Mouse (Mus musculus) gastrocnemius, postnatal 4 days (tissue): ENCODE data around the gene Slc46a2. TPM values are rescaled to one million over a fixed set of nuclear protein-coding genes. Genes with fewer than 3 reads are reported as not detected.
A peak's percentile ranks its signal among the peaks of the same experiment; 100 is the strongest.

Experiments used
- DNase-seq, 2 experiments: peaks; one replicate each; pipeline ENCODE4 v3.0.0; 2021 to 2022; ENCODE audit warnings: low spot score in 2 of 2, mixed read lengths in 2 of 2
- total RNA-seq, 2 experiments: library from RNA; stranded (reverse); gene quantifications; 2 replicates each; pipeline ENCODE4 v1.2.3; 2021

The Slc46a2 gene
- total RNA-seq, 2 experiments from 2014 or later = not detected

DNA sequence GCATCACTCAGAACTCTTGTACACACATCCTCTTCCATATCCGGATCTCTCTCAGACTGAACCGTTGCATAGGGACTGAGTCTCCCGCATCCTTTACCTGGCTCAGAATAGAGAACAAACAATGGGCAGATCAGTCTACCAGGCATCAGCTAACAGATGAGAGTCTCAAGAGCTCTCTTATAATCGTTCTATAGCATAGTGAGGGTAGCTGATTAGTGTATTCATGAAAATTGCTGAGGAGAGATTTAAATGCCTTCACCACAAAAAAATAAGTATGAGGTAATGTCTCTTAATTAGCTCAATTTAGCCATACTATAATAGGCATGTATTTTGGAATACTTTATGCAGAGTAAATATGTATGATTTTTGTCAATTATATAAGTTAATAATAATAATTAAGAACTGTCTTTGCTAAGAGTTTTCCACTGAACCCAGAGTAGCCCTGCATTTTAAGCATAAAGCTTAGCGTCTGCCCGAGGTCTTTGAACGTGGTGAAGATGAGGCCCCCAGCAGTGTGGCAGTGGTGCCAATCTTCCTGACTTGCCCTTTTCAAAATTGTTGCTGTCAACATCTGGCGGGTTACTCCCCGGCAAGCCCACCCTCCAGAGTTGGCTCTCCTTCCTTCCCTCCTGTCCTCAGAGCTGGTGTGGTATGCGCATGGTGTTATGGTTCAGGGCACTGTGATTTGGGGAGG is 23.0 kb downstream of the Slc46a2 start:
- DNase-seq = no peak

DNA sequence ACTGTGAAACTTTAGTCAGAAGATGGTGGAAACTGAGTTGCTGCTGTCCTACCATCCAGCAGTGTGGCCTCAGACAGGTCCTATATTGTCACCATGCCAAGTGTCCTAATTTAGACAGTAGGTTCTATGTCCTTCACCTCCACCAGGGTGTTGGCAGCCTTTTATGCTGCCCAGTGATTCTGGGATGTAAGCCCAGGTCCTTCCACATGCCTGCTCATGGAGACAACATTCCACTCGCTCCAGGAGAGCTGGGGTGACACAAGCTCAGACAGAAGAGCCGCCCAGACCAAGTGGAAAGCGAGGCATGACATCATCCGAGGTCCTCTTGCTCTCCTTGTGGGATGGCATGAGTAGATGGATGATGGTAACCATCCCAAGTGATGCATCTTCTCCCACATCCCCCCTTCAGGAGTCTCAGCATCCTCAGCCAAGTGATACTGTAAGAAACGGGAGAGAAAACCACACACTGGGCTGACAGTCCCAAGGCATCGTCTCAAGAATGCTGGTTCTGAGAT is 24.7 kb downstream of the Slc46a2 start:
- no peak for DNase-seq

DNA sequence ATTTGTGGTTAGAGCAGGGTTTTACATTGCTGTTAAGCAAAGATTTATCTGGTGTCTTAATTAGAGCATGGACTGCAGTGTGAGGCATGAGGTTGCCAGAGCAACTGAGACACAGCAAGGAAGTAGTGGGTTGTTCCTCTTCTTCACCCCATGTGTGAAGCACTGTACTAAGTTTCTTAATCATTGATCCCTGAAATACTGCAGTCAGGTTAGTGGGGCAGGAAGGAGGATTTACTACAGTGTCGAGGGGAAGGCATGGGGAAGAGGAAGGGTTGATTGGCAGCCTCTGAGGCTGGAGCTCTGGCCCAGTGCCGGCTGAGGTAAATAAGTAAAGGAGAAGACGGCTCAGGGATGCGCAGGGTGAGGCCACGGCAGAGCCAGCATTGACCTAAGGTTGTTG is 26.8 kb downstream of the Slc46a2 start:
- no peak for DNase-seq

DNA sequence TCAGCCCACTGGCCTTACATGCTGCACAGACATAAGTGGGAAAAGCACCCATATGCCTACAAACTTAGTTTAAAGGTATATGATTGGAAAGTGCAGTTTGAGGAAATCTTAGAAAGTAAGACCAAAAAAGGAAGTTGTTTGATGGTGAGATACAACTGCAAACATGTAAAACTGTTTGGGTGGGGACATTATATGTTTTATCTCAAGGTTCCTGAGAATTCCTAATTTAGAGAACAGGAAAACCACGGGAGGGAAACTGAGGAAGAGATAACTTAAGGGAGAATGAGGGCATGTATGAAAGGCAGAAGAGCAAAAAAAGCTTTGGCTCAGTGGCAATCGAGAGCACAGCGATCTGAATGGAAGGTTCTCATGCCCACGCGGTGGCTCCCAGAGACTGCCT is 27.8 kb downstream of the Slc46a2 start:
- DNase-seq = no peak

DNA sequence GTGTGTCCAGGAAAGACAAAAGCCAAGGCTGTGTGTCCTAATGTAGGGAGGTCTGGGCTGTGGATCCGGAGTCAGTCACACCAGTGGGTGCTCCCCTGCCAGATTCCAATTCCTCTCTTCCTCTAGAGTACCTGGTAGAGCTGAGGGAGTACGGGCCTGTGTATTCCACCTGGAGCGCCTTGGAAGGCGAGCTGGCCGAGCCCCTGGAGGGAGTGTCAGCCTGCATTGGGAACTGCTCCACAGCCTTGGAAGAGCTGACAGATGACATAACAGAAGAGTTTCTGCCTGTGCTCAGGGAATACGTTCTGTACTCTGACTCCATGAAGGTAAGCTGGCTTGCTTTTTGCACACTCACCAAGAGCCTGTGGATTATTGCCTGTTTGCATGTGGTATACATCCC is 28.6 kb downstream of the Slc46a2 start:
- DNase-seq = no peak

DNA sequence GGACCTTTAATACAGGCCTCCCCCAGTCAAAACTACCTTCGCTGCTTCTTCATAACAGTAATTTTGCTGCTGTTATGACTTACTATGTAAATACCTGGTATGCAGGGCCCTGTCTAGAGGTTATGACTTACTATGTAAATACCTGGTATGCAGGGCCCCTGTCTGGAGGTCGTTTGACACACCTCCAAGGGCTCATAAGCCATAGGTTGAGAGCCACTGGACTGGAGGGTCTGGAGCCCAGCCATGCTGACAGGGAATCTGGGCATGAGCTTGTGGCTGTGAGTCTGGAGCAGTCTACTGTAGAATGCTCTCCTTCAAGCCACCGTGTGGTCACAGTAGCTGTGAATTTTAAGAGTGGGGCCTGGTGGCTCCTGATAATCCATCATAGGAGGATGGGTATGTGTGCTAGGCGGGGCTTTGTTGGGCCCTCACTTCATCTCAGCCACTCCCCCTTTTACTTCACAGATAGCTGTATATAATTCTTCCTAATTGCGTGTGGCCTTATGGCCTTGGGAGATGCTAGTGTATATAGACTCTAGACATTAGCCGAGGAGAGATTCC is 30.6 kb downstream of the Slc46a2 start:
- DNase-seq = no peak

DNA sequence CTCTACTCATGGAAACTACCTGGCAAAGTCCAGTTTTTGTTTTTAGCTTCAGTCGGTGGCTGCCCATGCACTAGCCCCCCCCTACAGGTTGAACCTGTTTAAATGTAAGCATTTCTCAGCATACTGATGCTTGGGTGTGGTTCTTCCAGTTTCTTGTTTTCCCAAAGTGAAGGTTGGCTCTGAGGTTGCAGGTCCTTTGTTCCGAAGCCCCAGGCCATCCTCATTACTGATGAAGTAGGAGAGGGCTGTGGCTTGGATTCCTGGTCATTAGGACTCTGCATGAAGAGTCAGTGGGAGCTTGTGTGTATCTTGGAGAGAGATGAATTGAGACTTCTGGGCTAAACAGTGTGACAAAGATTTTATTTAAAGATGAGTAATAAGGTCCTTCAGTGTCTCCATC is 33.6 kb downstream of the Slc46a2 start:
- DNase-seq = no peak

DNA sequence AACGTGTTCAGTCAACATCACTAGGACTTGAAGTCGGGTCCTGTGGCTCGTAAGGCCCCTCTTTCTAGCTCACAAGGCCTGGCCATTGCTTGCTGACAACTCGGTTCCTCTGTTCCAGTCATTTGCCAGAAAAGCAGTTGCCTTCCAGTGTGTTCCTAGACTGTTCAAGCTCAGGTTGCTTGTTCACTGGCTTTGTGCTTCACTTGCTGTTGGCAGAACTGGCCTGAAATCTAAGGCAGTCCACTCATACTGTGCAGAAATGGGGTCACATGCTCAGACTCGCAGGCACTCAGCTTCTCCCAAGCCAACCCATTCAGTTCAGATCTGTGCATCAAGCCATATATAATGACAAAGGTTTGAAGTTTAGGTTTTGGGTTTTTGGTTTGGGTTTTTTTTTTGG is 34.1 kb downstream of the Slc46a2 start:
- DNase-seq = no peak

DNA sequence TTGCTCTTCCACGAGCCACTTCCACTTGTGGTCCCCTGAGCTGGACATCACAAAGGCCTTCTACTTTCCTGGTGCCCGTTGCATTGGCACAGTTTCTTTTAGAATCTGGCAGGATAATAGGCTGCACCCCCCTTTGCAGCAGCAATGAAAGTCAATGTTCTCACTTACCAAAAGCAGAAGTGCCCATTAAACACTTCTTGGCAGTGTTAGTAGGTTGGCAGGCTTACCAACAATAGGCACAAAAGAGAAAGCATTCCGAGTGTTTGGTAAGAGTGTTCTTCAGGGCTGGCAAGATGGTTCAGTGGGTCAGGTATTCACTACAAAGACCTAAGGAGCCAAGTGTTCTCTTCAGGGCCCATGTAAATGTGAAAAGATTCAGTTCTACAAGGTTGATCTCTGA is 35.4 kb downstream of the Slc46a2 start:
- DNase-seq = no peak

DNA sequence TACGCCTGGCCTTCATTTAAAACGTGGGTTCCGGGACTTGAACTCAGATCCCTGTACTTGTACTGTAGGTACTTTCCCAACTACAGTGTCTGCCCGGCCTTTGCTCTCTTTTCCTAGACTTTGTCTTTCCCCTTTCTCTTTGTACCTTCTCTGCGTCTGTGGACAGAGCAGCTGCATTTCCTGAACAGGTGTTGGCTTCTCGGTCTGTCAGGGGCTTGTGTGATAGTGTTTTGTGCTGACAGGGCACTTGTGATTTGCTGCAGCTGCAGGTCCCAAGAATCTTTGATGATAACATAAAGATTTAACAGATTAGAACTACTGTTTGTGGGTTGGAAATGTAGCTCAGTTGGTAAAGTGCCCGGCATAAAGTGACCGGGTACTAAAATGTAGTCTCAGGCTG is 36.3 kb downstream of the Slc46a2 start:
- DNase-seq = no peak

DNA sequence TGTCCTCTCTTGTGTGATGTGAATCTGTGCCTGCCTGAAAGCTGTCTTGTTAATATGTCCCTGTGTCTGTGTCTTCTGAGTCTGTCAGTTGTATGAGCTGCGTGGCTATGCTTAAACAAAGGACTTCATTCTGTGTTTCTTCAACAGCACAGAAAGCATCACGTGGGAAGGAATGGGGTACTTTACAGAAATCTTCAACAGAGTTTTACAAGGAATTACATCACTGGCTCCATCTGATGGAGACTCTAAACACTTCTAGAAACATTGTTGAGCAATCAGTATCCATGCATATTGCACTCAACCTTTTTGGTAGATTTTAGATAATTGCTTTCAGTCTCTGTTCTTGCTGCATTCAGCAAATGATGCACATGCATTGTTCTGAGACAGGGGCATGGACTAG is 37.8 kb downstream of the Slc46a2 start:
- no peak for DNase-seq

DNA sequence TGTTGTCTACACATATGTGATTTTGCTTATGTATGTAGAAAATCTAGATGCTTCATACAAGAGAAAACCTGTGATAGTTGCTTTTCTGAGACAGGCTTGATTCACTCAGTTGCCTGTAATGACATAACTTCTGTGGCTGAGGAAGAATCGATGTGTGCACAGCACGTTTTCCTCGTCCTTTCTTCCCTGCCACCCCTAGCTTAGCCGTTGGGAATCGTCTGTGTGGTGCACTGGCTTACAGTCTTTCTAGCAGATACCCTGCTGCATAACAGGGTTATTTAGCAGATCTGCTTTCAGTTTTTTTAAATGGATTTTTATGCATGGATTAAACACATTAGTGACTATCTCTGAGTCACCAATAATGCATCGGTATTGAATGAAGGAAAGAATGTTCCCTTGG is 38.3 kb downstream of the Slc46a2 start:
- DNase-seq = no peak

DNA sequence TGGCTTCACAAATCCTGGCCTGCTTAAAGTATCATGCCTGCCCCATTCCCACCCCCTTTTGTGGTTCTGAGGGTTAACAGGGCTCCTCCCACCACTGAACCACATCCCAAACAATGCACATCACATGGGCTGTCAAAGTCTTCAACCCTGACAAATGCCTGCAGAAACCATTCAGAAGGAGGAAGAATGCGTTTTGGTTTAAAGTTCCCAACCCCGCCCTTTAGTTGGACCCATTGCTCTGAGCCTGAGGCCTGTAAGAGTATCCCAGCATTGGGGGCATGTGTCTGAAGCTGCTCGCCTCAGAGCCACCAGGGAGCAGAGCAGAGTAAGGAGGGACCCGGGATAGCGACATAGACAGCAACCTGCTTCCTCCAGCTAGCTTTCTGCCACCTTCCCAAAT is 41.0 kb downstream of the Slc46a2 start:
- no peak for DNase-seq

DNA sequence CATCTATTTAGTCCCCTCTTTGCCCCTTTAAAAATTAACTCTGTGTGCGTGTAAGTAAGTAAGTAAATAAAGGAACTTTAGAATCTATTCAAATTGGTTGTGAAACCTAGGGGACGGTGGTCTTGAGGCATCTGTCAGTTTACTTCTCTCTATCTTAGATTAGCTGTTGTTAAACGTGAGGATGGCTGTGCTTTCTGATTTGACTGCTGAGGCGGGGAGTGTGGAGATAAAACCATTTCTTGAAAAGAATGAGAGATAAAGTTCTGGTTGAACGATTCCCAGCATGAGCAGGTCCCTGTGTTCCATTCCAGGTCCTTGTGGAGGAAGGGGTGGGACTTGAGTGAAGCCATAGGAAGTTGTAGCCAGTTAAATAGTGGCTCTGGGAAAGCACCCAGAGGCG is 41.6 kb downstream of the Slc46a2 start:
- DNase-seq = no peak

DNA sequence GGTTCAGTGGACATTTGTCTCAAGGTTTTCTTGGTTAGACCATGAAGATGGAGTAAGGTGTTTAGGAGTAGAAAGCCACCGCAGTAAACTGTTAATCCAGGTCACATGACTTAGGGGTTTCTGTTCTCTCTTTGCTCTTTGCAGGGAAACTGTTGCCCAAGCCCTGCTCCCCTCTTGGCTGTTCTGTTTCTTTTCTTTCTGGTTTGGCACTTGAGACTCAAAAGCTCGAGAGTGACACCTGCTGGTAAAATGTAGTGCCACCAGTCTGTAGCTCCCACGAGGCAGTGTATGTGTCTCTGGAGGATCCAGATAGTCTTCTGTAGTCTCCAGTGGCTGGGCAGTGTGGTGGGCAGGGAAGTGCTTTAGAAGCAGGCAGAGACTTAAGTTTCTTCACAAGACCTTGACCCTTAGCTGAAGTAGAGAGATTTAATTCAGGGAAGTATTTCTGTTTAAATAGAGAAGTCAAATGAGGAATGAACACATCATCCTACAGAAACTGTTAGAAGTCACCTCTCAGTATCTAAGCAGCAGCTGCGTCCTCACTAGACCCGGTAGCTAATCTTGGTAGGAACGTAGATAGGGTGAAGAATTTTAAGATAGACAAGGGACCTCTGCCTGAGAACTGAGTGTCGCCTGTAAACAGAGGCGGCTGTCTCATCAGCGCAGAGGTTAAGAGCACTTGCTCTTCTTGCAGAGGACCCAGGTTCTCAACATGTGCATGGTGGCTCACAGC is 43.8 kb downstream of the Slc46a2 start:
- peak; percentile 58 to 72 for DNase-seq

DNA sequence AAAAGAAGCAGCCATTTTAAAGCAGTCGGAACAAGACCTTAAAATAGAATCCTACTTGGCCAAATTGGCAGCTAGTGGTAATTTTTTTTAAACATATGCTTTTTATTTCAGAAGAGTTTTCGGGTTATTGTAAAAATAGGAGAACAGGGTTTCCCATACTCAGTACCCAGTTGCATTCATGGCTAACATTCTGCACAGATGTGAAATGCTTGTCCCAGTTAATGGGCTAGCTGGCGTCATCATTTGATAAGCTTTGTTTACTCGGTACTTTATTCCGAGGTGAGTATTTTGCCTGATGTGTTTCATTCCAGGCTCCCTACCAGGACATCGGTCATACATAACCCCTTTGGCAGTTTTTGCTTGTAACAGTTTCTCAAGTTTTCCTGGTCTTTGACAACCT is 44.4 kb downstream of the Slc46a2 start:
- no peak for DNase-seq

DNA sequence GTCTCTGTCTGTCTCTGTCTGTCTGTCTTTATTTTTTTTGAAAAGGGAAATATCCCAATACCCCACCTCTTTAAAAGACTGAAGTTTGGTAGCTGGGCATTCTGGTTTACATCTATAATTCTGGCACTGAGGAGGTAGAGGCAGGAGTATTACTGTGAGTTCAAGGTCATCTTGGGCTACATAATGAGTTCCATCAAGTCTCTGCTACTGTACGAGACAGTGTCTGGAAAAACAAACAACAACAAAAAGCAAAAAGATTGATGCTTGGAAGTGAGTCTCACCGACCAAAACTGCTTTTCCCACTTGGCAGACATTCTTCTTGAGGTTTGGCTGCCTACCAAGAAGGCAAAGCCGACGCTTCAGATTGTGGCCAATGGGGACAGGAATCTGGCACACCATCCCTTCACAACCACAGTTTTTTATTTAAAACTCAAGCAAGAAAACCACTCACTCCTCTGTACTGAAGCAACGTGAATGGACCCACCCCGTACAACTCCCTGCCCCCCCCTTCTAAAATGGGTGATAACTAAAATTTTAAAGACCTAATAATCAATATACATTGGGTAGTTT is 45.3 kb downstream of the Slc46a2 start:
- no peak for DNase-seq

DNA sequence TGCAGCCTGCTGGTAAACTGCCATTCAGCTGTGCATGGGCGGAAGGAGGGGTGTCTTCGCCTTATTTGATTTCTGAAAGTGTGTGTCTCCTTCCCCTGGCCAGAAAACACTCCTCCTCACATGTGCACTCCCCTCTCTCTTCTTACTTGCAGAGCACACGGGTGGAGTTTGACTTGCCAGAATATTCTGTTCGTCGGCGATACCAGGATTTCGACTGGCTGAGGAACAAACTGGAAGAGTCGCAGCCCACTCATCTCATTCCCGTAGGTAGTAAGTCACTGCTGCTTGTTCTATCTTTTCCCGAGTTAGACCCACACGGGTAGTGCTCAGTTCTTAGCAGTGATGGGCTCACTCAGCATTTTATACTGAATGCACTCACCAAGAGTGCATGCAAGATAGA is 46.8 kb downstream of the Slc46a2 start:
- no peak for DNase-seq

DNA sequence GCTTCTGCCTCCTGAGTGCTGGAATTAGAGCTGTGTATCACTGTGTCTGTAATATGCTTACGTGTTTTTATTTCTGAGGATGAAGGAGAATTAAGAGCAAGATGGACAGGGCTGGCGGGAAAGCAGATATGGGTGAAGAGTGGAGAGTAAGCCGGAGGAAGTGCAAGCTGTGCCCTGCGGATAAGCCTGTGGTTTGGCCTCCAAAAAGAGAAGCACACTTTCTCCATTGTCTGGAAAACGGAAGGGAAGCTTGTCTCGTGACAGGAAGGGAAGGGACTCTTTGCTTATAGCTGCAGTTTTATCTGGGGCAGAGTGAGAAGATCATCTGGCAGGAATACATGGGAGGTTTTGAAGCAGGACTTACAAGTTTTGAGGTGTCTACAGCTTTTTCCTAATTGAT is 51.0 kb downstream of the Slc46a2 start:
- no peak for DNase-seq

DNA sequence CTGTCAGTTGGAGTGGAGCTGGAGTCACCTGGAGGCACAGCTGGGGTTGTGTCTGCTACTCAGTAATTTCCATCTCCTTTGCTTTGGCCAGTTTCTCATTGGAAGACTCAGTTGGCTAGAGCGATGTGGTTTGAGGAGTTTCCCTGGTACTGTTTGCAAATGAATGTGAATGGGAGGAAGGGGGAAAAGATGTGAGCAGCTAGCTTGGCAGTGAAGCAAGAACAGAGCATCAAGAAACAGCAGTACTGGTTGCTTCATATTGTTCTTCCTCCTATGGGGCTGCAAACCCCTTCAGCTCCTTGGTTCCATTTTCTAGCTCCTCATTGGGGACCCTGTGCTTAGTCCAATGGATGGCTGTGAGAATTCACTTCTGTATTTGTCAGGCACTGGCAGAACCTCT is 52.5 kb downstream of the Slc46a2 start:
- no peak for DNase-seq

DNA sequence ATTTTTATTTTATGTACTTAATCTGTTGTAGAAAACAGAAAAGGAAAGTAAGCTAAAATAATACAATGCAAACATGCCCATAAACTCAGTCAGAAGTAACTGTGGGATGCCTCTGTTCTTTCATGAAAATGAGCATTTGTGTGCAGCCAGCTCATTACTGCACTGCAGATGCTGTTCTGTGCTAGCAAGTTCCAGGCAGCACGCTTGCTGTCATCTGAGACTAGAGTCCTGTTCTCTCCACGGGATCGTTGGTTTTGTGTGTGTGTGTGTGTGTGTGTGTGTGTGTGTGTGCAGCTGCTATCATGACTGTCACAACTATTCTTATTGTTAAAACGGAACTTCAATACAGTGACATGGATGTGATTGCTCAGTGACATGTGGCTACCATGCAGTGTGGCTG is 53.0 kb downstream of the Slc46a2 start:
- DNase-seq = no peak

DNA sequence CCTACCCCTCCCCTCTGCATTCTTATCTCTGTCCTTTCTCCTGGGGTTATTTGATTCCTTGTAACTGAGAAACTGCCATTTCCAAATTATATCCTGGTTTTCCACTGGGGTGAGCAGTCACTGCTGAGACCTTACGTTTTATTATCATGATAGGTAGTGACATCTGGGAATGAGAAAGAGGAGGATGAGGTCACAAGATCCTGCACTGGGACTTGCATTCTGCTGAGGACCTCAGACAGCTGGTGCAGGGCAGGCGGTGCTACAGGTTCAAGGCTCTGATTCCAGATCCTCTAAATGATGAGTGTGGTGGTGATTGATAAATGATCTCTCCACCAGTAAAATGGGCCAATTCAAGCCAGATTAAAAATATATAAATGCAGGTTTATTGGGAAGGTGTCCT is 54.4 kb downstream of the Slc46a2 start:
- DNase-seq = no peak
